Mouse (Mus musculus): Measurements from ENCODE around the gene Plac8. TPM values are rescaled to one million over a fixed set of nuclear protein-coding genes. Genes with fewer than 3 reads are reported as not detected.
A peak's percentile ranks its signal among the peaks of the same experiment; 100 is the strongest.

Gene Plac8
- polyA plus RNA-seq, 1 experiment from 2014 or later: 169 TPM

- no peaks in the 10 kb centered on the region for H3K9me3 ChIP-seq (replicated peaks; ENCODE audit: low read length)
- no peak for DNase-seq (ENCODE audit: low spot score)
- no peaks in the 10 kb centered on the region for H3K4me1 ChIP-seq (replicated peaks; ENCODE audit: insufficient read depth, low read length)
- no peak overlapping the region for H3K27ac ChIP-seq
- H3K4me3 ChIP-seq (replicated peaks; ENCODE audit: low read depth, low read length): no peak overlapping the region
- H3K36me3 ChIP-seq (ENCODE audit: insufficient read depth, low read length): no peaks in the 10 kb centered on the region
- H3K4me2 ChIP-seq (ENCODE audit: low read length): no peak overlapping the region
- no peak overlapping the region for H3K9ac ChIP-seq (ENCODE audit: low read depth, low read length)
- no peaks in the 10 kb centered on the region for H3K27me3 ChIP-seq (ENCODE audit: insufficient read depth, low read length)
- WGBS: 84% methylated on average over 5 of the region's 5 CpGs
- ATAC-seq (replicated peaks; ENCODE audit: low FRiP score, low read depth): no peak
- TF ChIP-seq CTCF (IDR thresholded peaks at IDR 0.05; ENCODE audit: low read depth): no peak
These were observed 10.4 kb upstream of the Plac8 start for GRCm38 (mm10) chr5:100582435-100582826.

GRCm38 (mm10) chr5:100581622-100582434, 9.8 kb upstream of the Plac8 start:
- WGBS: 53% methylated on average over 11 of the region's 11 CpGs
- no peaks in the 10 kb centered on the region for H3K27me3 ChIP-seq (ENCODE audit: insufficient read depth, low read length)
- DNase-seq (ENCODE audit: low spot score) (peak; percentile 20), ATAC-seq (replicated peaks; ENCODE audit: low FRiP score, low read depth) (no peak)
- H3K4me3 ChIP-seq (replicated peaks; ENCODE audit: low read depth, low read length): no peak overlapping the region
- no peaks in the 10 kb centered on the region for H3K36me3 ChIP-seq (ENCODE audit: insufficient read depth, low read length)
- no peak overlapping the region for H3K4me2 ChIP-seq (ENCODE audit: low read length)
- no peaks in the 10 kb centered on the region for H3K9me3 ChIP-seq (replicated peaks; ENCODE audit: low read length)
- H3K9ac ChIP-seq (ENCODE audit: low read depth, low read length): no peak overlapping the region
- H3K27ac ChIP-seq: no peak overlapping the region
- H3K4me1 ChIP-seq (replicated peaks; ENCODE audit: insufficient read depth, low read length): no peaks in the 10 kb centered on the region
- TF ChIP-seq CTCF (IDR thresholded peaks at IDR 0.05; ENCODE audit: low read depth): no peak

- no peak overlapping the region for H3K4me2 ChIP-seq (ENCODE audit: low read length)
- H3K4me3 ChIP-seq (replicated peaks; ENCODE audit: low read depth, low read length): no peak overlapping the region
- ATAC-seq (replicated peaks; ENCODE audit: low FRiP score, low read depth) (no peak), DNase-seq (ENCODE audit: low spot score) (no peak)
- no peaks in the 10 kb centered on the region for H3K9me3 ChIP-seq (replicated peaks; ENCODE audit: low read length)
- H3K27me3 ChIP-seq (ENCODE audit: insufficient read depth, low read length): no peaks in the 10 kb centered on the region
- 82% methylated on average over 5 of the region's 5 CpGs for WGBS
- TF ChIP-seq CTCF (IDR thresholded peaks at IDR 0.05; ENCODE audit: low read depth): no peak
- H3K4me1 ChIP-seq (replicated peaks; ENCODE audit: insufficient read depth, low read length): no peaks in the 10 kb centered on the region
- no peaks in the 10 kb centered on the region for H3K36me3 ChIP-seq (ENCODE audit: insufficient read depth, low read length)
- no peak overlapping the region for H3K9ac ChIP-seq (ENCODE audit: low read depth, low read length)
- no peak overlapping the region for H3K27ac ChIP-seq
These were observed 6.9 kb upstream of the Plac8 start for GRCm38 (mm10) chr5:100578863-100579411.

- no peak overlapping the region for H3K4me2 ChIP-seq (ENCODE audit: low read length)
- no peak for ATAC-seq (replicated peaks; ENCODE audit: low FRiP score, low read depth)
- WGBS: 52% methylated on average over 1 of the region's 1 CpGs
- H3K36me3 ChIP-seq (ENCODE audit: insufficient read depth, low read length): no peaks in the 10 kb centered on the region
- H3K27me3 ChIP-seq (ENCODE audit: insufficient read depth, low read length): no peaks in the 10 kb centered on the region
- TF ChIP-seq CTCF (IDR thresholded peaks at IDR 0.05; ENCODE audit: low read depth): peak; percentile 44; the same call in 1 of the 2 replicates
- H3K9ac ChIP-seq (ENCODE audit: low read depth, low read length): no peak overlapping the region
- H3K9me3 ChIP-seq (replicated peaks; ENCODE audit: low read length): no peaks in the 10 kb centered on the region
- H3K4me3 ChIP-seq (replicated peaks; ENCODE audit: low read depth, low read length): no peak overlapping the region
- no peak for DNase-seq (ENCODE audit: low spot score)
- H3K4me1 ChIP-seq (replicated peaks; ENCODE audit: insufficient read depth, low read length): no peaks in the 10 kb centered on the region
- no peak overlapping the region for H3K27ac ChIP-seq
These were observed 2.7 kb upstream of the Plac8 start for GRCm38 (mm10) chr5:100574771-100575170.

- ATAC-seq (replicated peaks; ENCODE audit: low FRiP score, low read depth): no peak
These were observed 1.2 kb upstream of the Plac8 start for GRCm38 (mm10) chr5:100573256-100573655.

GRCm38 (mm10) chr5:100570716-100571115, 1.3 kb downstream of the Plac8 start:
- 19% methylated on average over 8 of the region's 8 CpGs for WGBS
- Histone ChIP-seq H3K27ac (peak overlapping the region; percentile 10), H3K4me2 (ENCODE audit: low read length) (peak overlapping the region; percentile 30), H3K9me3 (replicated peaks; ENCODE audit: low read length) (no peaks in the 10 kb centered on the region), H3K9ac (ENCODE audit: low read depth, low read length) (no peak overlapping the region), H3K4me1 (replicated peaks; ENCODE audit: insufficient read depth, low read length) (peaks cover 20% of the 10 kb centered on the region), H3K4me3 (replicated peaks; ENCODE audit: low read depth, low read length) (peak overlapping the region; percentile 22), H3K36me3 (ENCODE audit: insufficient read depth, low read length) (no peaks in the 10 kb centered on the region), H3K27me3 (ENCODE audit: insufficient read depth, low read length) (no peaks in the 10 kb centered on the region)
- peak; percentile 79 for DNase-seq (ENCODE audit: low spot score)
- no peak for TF ChIP-seq CTCF (IDR thresholded peaks at IDR 0.05; ENCODE audit: low read depth)
- no peak for ATAC-seq (replicated peaks; ENCODE audit: low FRiP score, low read depth)

More at GRCm38 (mm10) chr5:100573256-100573655, 1.2 kb upstream of the Plac8 start:
- Histone ChIP-seq H3K36me3 (ENCODE audit: insufficient read depth, low read length) (no peaks in the 10 kb centered on the region), H3K27ac (no peak overlapping the region), H3K9me3 (replicated peaks; ENCODE audit: low read length) (no peaks in the 10 kb centered on the region), H3K4me3 (replicated peaks; ENCODE audit: low read depth, low read length) (no peak overlapping the region), H3K9ac (ENCODE audit: low read depth, low read length) (no peak overlapping the region), H3K4me1 (replicated peaks; ENCODE audit: insufficient read depth, low read length) (0 out of 2 replicates have a peak, but pooled peaks cover 5% of the 10 kb centered on the region), H3K4me2 (ENCODE audit: low read length) (no peak overlapping the region), H3K27me3 (ENCODE audit: insufficient read depth, low read length) (no peaks in the 10 kb centered on the region)
- 83% methylated on average over 5 of the region's 5 CpGs for WGBS
- DNase-seq (ENCODE audit: low spot score): no peak
- no peak for TF ChIP-seq CTCF (IDR thresholded peaks at IDR 0.05; ENCODE audit: low read depth)
